Mouse (Mus musculus): Measurements from ENCODE around the gene Polr3h. TPM values are rescaled to one million over a fixed set of nuclear protein-coding genes. Genes with fewer than 3 reads are reported as not detected.
"Not testable (repeated sequence)": the region's sequence is repeated elsewhere in the genome, so short reads cannot be mapped to it uniquely, and the experiment has no call there.

The Polr3h gene
- total RNA-seq (2021): 1 to 10 TPM; 7.9 to 9.1 TPM

DNA sequence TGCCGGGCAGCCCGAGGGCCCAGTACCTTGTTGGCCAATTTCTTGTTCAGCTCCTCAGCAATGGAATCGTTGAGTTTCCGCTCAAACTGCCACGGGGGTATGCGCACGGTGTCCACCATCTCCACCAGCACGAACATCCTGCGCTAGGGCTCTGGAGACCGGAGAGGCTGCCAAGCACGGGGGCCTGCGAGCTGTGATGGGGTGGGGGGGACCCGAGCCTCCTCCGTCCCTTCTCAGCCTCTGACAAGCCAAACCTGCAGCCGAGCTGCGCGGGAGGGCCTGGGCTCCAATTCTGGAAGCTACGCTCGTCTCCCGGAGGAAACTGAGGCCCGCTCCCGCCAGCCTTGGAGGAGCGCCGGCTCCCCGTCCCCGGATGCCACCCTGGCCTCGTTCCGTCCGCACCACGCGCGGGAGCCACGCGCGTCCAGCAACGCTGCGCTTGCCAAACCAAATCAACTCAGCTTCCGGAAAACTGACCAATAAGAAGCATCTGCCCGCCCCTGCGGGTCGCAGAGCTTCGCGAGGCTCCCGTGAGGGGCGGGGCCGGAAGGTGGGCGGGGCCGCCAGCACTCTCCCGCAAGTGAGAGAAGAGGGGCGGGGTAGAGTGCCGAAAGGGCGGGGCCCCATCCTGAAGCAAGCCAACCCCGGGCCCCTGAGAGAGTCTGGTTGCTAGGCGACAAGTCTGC lies at the start of gene Polr3h:
TSS of gene Polr3h (minus strand) at position 481 of the 686 bp plus-strand sequence.
- peak; percentile 97 for DNase-seq

GRCm38 (mm10) chr15:81975156-81975555 lies 49.1 kb upstream of the Polr3h start:
- not testable (repeated sequence) for DNase-seq

GRCm38 (mm10) chr15:81970498-81970897 lies 44.5 kb upstream of the Polr3h start:
- not testable (repeated sequence) for DNase-seq

GRCm38 (mm10) chr15:81969635-81970034 lies 43.6 kb upstream of the Polr3h start:
- not testable (repeated sequence) for DNase-seq

GRCm38 (mm10) chr15:81969173-81969572 lies 43.1 kb upstream of the Polr3h start:
- no peak for DNase-seq

GRCm38 (mm10) chr15:81968447-81968846 lies 42.4 kb upstream of the Polr3h start:
- no peak for DNase-seq

- DNase-seq: no peak
Measured at GRCm38 (mm10) chr15:81967821-81968220, 41.8 kb upstream of the Polr3h start.

DNA sequence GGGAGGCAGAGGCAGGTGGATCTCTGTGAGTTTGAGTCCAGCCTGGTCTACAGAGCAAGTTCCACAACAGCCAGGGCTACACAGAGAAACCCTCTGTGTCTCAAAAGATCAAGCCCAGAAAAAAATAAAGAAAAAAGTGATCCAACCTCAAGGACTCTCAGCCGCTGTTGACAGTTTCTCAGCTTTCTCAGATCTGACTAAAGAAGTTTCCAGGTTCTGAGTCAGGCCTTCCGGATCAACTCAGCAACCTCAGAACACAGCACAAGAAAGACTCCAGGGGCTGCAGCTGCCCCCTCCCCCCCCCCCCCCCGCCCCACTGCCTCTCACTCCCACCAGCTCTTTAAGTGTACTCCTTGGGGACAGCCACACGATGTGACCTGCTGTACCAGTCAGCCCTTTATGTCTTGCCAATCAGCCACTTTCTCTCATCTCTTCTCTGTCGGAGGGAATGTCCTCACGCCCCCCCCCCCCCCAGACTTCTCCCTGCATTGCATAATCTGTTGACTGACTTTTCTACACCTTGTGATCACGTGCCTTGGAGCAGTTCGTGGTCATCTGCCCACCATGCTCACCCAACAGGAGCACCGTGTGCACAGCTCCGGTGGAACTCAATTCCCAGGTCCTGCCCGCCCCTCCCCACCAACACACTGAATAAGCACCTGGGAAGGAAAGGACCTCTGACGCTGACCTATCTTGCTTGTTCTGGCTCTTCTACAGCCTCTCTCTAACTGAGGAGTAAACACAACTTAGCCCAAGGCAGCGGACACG lies 40.2 kb upstream of the Polr3h start:
- no peak for DNase-seq

DNA sequence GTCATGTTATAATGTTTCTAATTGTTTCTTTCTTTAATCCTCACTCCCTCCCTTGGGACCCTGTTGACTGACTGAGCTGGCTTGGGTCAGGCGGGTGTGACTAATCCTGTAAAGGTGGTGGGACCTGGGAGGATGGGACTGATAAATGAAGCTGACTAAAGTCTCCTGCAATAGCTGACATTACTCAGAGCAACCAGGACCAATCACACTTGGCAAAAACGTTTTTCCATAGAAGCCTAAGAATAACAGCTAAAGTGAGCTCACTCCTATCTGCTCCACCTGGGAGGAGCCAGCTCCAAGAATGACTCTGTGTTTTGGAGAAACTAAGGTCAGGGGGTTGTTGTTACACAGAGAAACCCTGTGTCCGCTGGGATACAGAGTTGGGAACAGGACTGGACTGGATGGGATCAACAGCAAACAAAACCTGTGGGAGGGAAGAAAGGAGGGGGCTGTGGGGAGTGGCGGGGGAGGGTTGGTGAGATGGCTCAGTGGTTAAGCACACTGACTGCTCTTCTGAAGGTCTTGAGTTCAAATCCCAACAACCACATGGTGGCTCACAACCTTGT lies 39.0 kb upstream of the Polr3h start:
- DNase-seq: no peak

DNA sequence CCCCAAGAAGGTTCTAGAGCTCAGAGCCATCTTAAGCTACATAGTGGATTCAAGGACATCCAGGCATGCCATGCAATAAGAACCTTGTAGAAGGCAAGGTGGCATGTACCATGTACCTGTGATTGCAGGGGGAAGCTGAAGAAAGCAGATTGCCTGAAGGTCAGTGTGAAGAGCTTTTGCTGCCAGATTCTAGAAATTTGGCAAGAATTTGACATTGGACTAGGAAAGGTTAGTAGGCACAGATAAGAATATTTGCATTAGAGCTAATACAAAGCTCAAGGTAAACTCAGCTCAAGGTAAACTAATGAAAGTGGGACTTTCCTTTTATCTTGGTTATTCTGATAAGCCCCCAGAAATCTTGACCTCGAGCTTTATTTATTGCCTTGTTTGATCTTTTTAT lies 38.2 kb upstream of the Polr3h start:
- no peak for DNase-seq

DNA sequence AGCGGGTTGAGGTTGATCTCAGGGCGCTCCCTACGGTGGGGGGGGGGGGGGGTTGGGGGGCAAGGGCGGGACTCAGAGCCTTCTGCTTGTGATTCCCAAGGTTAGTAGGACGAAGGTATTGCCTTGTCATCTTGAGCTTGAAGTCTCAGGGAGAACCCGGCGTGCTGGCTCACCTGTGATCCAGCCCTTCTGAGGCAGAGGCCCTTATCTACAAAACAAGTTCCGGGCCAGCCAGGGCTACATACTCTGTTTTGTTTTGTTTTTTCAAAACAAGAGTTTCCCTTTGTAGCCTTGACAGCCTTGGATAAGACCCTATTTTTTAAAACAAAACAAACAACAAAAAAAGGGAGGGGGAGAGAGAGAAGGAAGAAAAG lies 35.0 kb upstream of the Polr3h start:
- DNase-seq: no peak

DNA sequence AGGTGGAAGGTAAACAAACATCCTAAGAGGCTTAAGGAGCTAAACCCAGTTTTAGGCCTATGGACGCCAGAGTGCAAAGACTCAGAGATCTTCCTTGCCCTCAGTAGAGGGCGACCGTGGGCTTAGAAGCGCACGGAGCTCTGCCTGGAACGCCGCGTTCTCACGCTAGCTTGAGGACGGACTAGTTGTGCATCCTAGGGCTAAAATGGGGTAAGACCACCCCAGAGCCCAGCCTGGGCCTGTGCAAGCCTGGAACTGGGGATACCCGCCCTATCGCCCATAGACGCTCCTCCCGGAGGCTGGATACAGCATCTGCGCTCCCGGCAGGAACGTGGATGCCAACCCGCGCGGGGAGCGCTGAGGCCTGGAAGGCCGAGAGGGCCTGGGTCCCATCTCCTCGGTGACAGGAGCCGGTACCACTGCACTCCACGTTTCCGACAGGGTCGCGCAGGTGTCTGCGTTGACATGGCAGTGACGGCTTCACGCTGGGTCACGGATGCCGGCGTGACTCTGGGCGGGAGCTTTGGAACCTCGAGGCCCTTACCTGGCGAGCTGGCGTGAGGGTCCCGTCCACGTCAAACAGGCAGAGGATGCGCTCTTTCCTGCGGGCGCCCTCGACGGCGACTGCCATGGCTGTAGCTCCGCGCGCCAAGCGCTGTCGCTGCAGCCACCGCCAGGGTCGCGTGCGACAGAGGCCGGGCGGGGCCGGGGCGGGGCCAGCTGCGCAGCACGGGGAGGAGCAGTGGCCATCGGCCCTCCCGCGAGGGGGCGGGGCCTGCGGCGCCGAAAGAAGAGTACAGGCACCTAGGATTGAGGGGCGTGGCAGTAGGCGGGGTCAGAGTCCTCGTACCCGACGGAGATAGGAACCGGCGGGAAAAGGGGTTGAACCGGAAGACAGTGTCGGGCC lies 34.4 kb upstream of the Polr3h start, which contains the start of gene Pmm1:
TSS of gene Pmm1 (minus strand) at position 760 of the 907 bp plus-strand sequence.
- peak; percentile 99 for DNase-seq

DNA sequence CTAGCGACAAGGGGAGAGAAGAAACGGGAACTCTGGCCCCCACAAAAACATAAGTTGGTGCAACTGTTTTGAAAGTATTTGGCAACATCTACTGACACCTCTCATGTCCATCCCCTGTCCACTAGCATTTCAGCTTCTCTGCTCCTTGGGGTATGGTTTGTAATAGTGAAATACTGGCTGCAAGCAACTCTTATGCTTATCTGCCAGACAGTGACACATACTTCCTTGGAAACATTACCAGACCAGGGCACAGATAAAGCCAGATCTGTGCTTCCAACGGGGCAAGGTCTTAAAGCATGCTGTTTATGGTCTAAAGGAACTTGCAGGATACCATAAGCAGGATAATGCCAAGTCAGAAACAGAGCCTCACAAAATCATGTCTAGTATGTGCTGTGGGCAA lies 32.9 kb upstream of the Polr3h start:
- DNase-seq: no peak

DNA sequence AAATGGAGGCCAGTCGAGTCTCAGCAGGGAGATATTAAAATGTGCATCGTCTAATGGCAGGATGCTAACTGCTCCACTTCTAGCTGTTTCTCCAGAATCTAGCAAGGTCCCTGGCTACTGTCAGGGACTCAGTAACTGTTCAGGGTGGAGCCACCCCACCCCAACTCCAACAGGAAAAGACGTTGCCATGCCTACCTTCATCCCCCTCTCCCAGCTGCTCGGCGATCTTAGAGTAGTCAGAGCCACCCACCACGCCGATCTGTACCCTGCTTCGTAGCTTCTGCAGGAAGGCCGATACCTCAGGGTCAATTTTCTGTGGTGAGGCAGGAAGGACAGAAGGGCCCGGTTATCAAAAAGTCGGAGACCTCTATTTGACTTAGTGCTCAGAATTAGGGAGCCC lies 31.6 kb upstream of the Polr3h start:
- DNase-seq: no peak

DNA sequence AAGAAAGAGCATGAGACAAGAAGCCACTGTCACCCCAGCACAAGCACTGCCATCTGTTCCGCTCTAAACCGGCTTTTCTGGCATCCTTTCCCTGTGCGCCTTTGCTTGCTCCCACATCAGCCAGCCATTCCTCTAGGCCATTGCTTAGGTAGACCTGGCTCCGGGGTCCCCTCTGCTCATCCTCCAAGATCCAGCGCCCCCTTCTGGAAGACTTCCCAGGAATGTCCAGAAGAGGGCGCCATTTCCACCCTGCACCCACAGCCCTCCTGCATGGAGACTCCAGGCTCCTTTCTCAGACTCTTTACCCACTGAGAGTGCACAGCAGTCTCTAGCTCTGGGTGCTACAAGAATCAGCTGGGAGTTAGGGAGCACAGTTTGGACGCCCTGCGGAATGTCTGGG lies 30.4 kb upstream of the Polr3h start:
- DNase-seq: peak; percentile 68

DNA sequence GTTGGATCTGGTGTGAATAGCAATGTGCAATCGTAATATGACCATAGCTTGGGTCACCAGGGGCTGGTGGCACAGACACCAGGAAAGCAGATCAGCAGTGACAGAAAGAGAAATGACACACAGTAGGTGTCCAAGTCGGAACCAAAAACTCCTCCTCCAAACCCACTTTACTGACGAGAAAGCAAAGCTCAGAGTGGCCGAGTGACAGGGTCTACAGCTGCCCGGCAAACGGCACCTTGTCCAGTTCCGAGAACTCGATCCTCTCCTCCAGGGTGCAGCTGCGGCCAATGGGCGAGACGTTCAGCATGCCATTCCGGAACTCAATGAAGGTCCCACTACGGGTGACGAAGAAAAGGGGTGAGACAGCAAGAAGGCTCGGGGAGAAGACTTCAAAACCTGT lies 29.4 kb upstream of the Polr3h start:
- DNase-seq: no peak

DNA sequence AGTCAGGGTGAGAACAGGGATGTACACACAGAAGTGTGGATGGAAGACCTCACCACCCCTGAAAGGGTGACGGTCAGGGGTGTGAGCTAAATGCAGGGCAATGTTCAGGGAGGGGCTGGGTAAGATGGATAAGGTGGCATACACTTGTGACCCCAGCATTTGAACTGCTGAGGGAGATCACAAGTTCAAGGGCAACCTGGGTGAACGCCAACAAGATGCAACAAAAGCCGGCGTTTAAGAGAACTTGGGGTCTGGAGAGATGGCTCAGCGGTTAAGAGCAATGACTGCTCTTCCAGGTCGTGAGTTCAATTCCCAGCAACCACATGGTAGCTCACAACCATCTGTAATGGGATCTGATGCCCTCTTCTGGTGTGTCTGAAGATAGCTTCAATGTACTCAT lies 28.7 kb upstream of the Polr3h start:
- no peak for DNase-seq

GRCm38 (mm10) chr15:81954151-81954583 lies 28.1 kb upstream of the Polr3h start:
- DNase-seq: no peak

GRCm38 (mm10) chr15:81952310-81952709 lies 26.3 kb upstream of the Polr3h start:
- DNase-seq: no peak

- no peak for DNase-seq
Measured at GRCm38 (mm10) chr15:81951159-81951558, 25.1 kb upstream of the Polr3h start.

- DNase-seq: no peak
Measured at GRCm38 (mm10) chr15:81950716-81951115, 24.7 kb upstream of the Polr3h start.

- DNase-seq: no peak
Measured at GRCm38 (mm10) chr15:81949476-81950131, 23.6 kb upstream of the Polr3h start.
